Mouse (Mus musculus) gastrocnemius, adult 2 months (tissue): ENCODE measurements around the gene Esrrg. TPM values are rescaled to one million over a fixed set of nuclear protein-coding genes. Genes with fewer than 3 reads are reported as not detected.

Source experiments
- DNase-seq: peaks from one replicate; pipeline ENCODE4 v3.0.0; 2022
- H3K27ac ChIP-seq: fragments of 200-600 bp; 2 replicates; pipeline ENCODE4 v1.8.1; 2022; ENCODE audit warnings: mild to moderate bottlenecking
- H3K4me3 ChIP-seq: fragments of 200-600 bp; 2 replicates; pipeline ENCODE4 v1.8.1; 2022; ENCODE audit warnings: mild to moderate bottlenecking, moderate library complexity
- CTCF ChIP-seq: fragments of 200-600 bp; IDR thresholded peaks from 2 replicates; pipeline ENCODE4 v1.8.1; 2022; ENCODE audit warnings: antibody characterized with exemption, mild to moderate bottlenecking, moderate library complexity
- intact Hi-C: fragments of 180-260 bp; cut with DNase I; formaldehyde crosslinking; loops from one replicate; pipeline ENCODE4 v1.15.1; 2025
- total RNA-seq, 2 experiments: library from RNA; stranded (reverse); gene quantifications; 2 replicates each; pipeline ENCODE4 v1.2.3; 2021

Esrrg gene
- total RNA-seq, 2 experiments from 2014 or later: 21.1 to 39.1 TPM

DNA sequence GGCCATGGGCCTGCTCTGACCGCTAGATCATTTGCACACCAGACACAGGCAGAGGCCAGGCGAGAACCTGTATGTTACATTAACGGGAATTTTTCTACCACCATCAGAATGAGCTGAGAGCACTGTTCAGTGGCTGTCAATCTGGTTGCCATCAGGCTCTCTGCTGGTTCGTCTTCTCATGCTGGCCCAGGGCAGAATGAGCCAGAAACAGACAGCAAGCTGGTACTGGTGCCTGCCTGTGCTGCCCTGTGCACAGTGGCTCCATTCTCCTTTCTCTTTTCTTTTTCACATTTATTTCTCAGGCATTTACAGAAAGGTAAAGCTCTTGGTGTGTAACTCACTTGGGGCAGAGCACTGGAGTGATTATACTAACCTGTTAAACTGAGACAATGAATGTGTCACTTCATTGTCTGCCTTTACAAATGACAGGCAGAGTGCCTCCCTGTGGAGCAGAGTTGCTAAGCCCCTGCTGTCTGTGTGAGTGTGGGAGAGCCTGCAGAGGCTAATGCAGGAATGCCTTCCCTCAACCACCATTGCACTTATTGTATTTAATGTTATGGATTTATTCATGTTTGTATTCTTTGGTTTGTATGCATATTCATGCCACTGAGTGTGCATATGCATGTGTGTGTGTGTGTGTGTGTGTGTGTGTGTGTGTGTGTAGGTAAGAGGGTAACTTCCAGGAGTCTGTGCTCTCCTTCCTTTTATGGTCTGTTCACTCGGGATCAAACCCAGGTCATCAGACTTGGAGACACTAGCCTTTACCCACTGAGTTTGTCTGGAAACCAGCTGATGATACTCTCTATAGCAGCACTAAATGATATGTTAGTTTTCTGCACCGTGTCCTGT, 651.9 kb downstream of the Esrrg start:
- DNase-seq: no peak
- intact Hi-C loops: no loop called here

GRCm38 (mm10) chr1:188261903-188262682, 653.5 kb downstream of the Esrrg start, which contains the start of gene Ush2a:
Ush2a (plus strand) TSS chr1:188262023.
- no peak for TF ChIP-seq CTCF
- Histone ChIP-seq H3K4me3 (no peak within 1 kb of the TSS), H3K27ac (no peak within 1 kb of the TSS)
- no peak for DNase-seq
- intact Hi-C loops: no loop called here

More for the DNA sequence above, 651.9 kb downstream of the Esrrg start:
- Histone ChIP-seq H3K4me3 (no peak overlapping the region), H3K27ac (no peak overlapping the region)
- TF ChIP-seq CTCF: no peak
